Mouse (Mus musculus): ENCODE data around the gene Rnf11. TPM values are rescaled to one million over a fixed set of nuclear protein-coding genes. Genes with fewer than 3 reads are reported as not detected.

Rnf11 gene
- total RNA-seq (2014; fragmentation: Nextera tagmentation): 41.8 and 44.4 TPM in 2 replicates
- total RNA-seq (2017): 36.0 and 44.9 TPM in 2 replicates
- polyA plus RNA-seq (2012): 14.0 and 14.9 TPM in 2 replicates

DNA sequence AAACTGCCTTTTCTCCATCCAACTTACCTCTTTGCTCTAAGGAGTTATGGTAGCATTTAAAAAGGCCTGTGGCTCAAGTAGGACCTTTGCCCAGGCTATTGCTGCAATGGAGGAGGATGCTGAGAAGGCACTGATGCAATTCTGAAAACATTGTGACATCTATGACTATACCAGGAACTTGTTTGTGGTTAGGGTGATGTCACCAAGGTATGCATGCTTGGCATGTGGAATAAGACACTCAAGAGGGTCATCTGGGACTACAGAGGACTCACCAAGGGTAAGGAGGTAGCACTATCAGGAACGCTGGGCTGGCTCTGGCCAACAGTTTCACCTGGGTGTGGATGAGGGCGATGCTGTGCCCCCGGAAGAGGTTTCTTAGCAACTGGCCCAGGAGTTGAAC, at the start of gene Rnf11:
Gene Rnf11, minus strand, starts transcription at position 108 of the 400 bp plus-strand sequence.
- DNase-seq (ENCODE audit: low spot score) (no peak), ATAC-seq (ENCODE audit: extremely low read depth, insufficient number of reproducible peaks, low FRiP score, poor library complexity, severe bottlenecking) (no peak)
- peaks cover 3% of the 10 kb centered on the region for H3K4me1 ChIP-seq (ENCODE audit: insufficient read depth, low read depth, low read length)
- H3K36me3 ChIP-seq (replicated peaks): no peaks in the 10 kb centered on the region
- no peak within 1 kb of the TSS for H3K4me3 ChIP-seq (ENCODE audit: low read depth, low read length)
- TF ChIP-seq GATA2 (IDR thresholded peaks at IDR 0.05; ENCODE audit: borderline replicate concordance, low read depth, low read length): no peak
- no peak for TF ChIP-seq GATA1 (IDR thresholded peaks at IDR 0.05; ENCODE audit: borderline replicate concordance, low read length)
- TF ChIP-seq CTCF (IDR thresholded peaks at IDR 0.05; ENCODE audit: low read depth, low read length): no peak
- TF ChIP-seq TAL1 (conservative IDR thresholded peaks at IDR 0.05; ENCODE audit: low read depth, low read length): no peak
- no peak for TF ChIP-seq POLR2AphosphoS5 (IDR thresholded peaks at IDR 0.05; ENCODE audit: insufficient replicate concordance, low read depth, low read length)
- peaks cover 36% of the 10 kb centered on the region for H3K27me3 ChIP-seq (ENCODE audit: insufficient read depth, low read length)
- H3K9me3 ChIP-seq (replicated peaks): no peaks in the 10 kb centered on the region

DNA sequence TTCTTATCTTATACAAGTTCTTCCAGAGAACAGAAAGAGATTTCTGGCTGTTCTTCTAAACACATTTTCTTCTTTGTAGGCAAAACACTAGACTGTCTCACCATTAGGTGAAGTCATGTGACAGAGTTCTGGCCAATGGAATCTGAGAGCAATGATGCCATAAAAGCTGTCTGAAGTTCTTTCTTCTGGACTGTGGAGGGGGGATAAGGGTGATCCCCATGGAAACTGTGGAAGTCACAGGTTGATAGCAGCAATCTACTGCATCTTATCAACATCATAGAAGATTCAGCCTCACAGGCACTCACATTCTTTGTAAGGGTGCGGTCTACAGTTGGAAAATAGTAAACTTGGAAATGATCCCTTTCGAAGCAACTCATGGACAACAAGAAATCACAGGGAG, 46.6 kb upstream of the Rnf11 start, which contains the start of gene 4930522H14Rik:
Gene 4930522H14Rik, minus strand, starts transcription at position 187 of the 400 bp plus-strand sequence.
- Histone ChIP-seq H3K27me3 (ENCODE audit: insufficient read depth, low read length) (peaks cover 7% of the 10 kb centered on the region; the same call in 1 of the 2 replicates), H3K9me3 (replicated peaks) (no peaks in the 10 kb centered on the region), H3K36me3 (replicated peaks) (no peaks in the 10 kb centered on the region), H3K4me3 (ENCODE audit: low read depth, low read length) (no peak within 1 kb of the TSS), H3K4me1 (ENCODE audit: insufficient read depth, low read depth, low read length) (no peaks in the 10 kb centered on the region)
- TF ChIP-seq GATA1 (IDR thresholded peaks at IDR 0.05; ENCODE audit: borderline replicate concordance, low read length) (no peak), TAL1 (conservative IDR thresholded peaks at IDR 0.05; ENCODE audit: low read depth, low read length) (no peak), GATA2 (IDR thresholded peaks at IDR 0.05; ENCODE audit: borderline replicate concordance, low read depth, low read length) (no peak)
- no peak for ATAC-seq (ENCODE audit: extremely low read depth, insufficient number of reproducible peaks, low FRiP score, poor library complexity, severe bottlenecking)
- DNase-seq (ENCODE audit: low spot score): no peak

DNA sequence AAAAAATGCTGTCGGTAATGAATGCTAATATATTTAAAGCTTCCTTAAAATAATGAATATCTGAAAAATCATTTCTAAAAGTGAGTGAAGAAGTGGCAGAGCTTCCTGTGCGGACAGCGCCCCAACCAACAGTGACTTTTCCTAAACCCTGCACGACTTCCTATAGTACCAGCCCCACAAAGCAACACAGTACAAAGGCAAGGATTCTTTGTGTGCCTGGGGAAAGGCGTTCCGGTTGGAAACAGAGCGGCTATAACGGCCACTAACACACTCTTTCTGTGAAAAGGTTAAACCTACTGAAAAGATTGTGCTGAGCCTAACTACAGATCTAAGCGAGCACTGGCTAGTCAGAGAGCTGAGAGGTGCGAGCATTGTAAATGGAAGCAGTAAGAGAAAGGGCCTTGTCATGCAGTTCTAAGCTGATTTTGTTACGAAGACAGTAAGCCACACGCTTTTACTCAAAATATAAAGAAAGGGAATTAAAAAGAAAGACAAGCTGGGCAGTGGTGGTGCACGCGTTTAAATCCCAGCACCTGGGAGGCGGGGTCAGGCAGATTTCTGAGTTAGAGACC, 45.8 kb upstream of the Rnf11 start:
- Histone ChIP-seq H3K27me3 (ENCODE audit: insufficient read depth, low read length) (peaks cover 5% of the 10 kb centered on the region; the same call in 1 of the 2 replicates), H3K36me3 (replicated peaks) (no peaks in the 10 kb centered on the region), H3K4me3 (ENCODE audit: low read depth, low read length) (no peak overlapping the region), H3K9me3 (replicated peaks) (no peaks in the 10 kb centered on the region), H3K4me1 (ENCODE audit: insufficient read depth, low read depth, low read length) (no peaks in the 10 kb centered on the region)
- DNase-seq (ENCODE audit: low spot score) (no peak), ATAC-seq (ENCODE audit: extremely low read depth, insufficient number of reproducible peaks, low FRiP score, poor library complexity, severe bottlenecking) (no peak)
- TF ChIP-seq POLR2AphosphoS5 (IDR thresholded peaks at IDR 0.05; ENCODE audit: insufficient replicate concordance, low read depth, low read length): no peak
- TF ChIP-seq CTCF (IDR thresholded peaks at IDR 0.05; ENCODE audit: low read depth, low read length): no peak
- TF ChIP-seq TAL1 (conservative IDR thresholded peaks at IDR 0.05; ENCODE audit: low read depth, low read length): no peak
- TF ChIP-seq GATA2 (IDR thresholded peaks at IDR 0.05; ENCODE audit: borderline replicate concordance, low read depth, low read length): no peak
- TF ChIP-seq GATA1 (IDR thresholded peaks at IDR 0.05; ENCODE audit: borderline replicate concordance, low read length): no peak

DNA sequence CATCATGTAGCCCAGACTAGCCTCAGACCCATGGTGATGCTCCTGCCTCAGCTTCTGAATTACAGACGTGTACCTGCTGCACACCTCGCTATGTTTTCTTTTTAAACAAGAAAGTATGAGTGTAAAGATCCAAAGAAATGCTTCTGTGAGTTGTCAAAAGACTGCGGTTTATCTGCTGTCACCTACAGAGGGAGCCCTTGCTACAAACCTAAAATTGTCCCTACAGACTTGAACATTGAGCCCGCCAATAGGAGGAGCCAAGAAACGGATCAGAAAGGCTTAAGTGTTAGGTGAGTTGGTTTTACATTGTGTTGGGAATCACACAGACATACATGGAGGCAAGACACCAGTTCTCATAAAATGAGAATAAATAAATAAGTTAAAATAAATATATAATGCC, 20.4 kb upstream of the Rnf11 start:
- TF ChIP-seq GATA1 (IDR thresholded peaks at IDR 0.05; ENCODE audit: borderline replicate concordance, low read length) (no peak), CTCF (IDR thresholded peaks at IDR 0.05; ENCODE audit: low read depth, low read length) (peak; percentile 37; the same call in 1 of the 2 replicates)
- ATAC-seq (ENCODE audit: extremely low read depth, insufficient number of reproducible peaks, low FRiP score, poor library complexity, severe bottlenecking) (peak; percentile 54; the same call in 1 of the 2 replicates), DNase-seq (ENCODE audit: low spot score) (peak; percentile 41)
- Histone ChIP-seq H3K27me3 (ENCODE audit: insufficient read depth, low read length) (peaks cover 11% of the 10 kb centered on the region), H3K9me3 (replicated peaks) (no peaks in the 10 kb centered on the region), H3K4me1 (ENCODE audit: insufficient read depth, low read depth, low read length) (no peaks in the 10 kb centered on the region), H3K4me3 (ENCODE audit: low read depth, low read length) (no peak overlapping the region), H3K36me3 (replicated peaks) (no peaks in the 10 kb centered on the region)

GRCm38 (mm10) chr4:109498476-109498875, 13.9 kb upstream of the Rnf11 start:
- Histone ChIP-seq H3K36me3 (replicated peaks) (no peaks in the 10 kb centered on the region), H3K4me1 (ENCODE audit: insufficient read depth, low read depth, low read length) (no peaks in the 10 kb centered on the region), H3K4me3 (ENCODE audit: low read depth, low read length) (no peak overlapping the region), H3K9me3 (replicated peaks) (no peaks in the 10 kb centered on the region), H3K27me3 (ENCODE audit: insufficient read depth, low read length) (peaks cover 29% of the 10 kb centered on the region)
- TF ChIP-seq GATA2 (IDR thresholded peaks at IDR 0.05; ENCODE audit: borderline replicate concordance, low read depth, low read length) (no peak), CTCF (IDR thresholded peaks at IDR 0.05; ENCODE audit: low read depth, low read length) (no peak), POLR2AphosphoS5 (IDR thresholded peaks at IDR 0.05; ENCODE audit: insufficient replicate concordance, low read depth, low read length) (no peak), TAL1 (conservative IDR thresholded peaks at IDR 0.05; ENCODE audit: low read depth, low read length) (no peak), GATA1 (IDR thresholded peaks at IDR 0.05; ENCODE audit: borderline replicate concordance, low read length) (no peak)
- ATAC-seq (ENCODE audit: extremely low read depth, insufficient number of reproducible peaks, low FRiP score, poor library complexity, severe bottlenecking): no peak
- DNase-seq (ENCODE audit: low spot score): no peak

DNA sequence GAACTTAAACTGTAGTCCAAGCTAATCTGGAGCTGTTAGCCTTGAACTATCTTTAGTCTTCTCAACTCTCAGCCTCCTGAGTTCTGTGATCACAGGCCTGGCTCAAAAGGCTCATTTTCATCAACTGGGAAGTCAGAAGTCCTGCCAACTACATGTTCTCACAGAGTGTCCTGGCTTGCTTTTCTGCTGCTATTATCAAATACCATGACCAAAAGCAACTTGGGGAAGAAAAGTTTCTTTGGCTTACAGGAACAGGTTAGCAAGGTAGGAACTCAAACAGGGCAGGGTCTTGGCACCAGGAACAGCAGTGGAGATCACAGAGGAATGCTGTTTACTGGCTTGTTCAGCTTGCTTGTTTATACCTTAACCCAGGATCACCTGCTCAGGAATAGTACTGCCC, 9.1 kb upstream of the Rnf11 start:
- Histone ChIP-seq H3K4me1 (ENCODE audit: insufficient read depth, low read depth, low read length) (peaks cover 3% of the 10 kb centered on the region; the same call in 1 of the 2 replicates), H3K9me3 (replicated peaks) (no peaks in the 10 kb centered on the region), H3K4me3 (ENCODE audit: low read depth, low read length) (no peak overlapping the region), H3K27me3 (ENCODE audit: insufficient read depth, low read length) (peaks cover 18% of the 10 kb centered on the region), H3K36me3 (replicated peaks) (no peaks in the 10 kb centered on the region)
- ATAC-seq (ENCODE audit: extremely low read depth, insufficient number of reproducible peaks, low FRiP score, poor library complexity, severe bottlenecking) (no peak), DNase-seq (ENCODE audit: low spot score) (no peak)
- TF ChIP-seq GATA1 (IDR thresholded peaks at IDR 0.05; ENCODE audit: borderline replicate concordance, low read length): no peak
- no peak for TF ChIP-seq GATA2 (IDR thresholded peaks at IDR 0.05; ENCODE audit: borderline replicate concordance, low read depth, low read length)
- TF ChIP-seq TAL1 (conservative IDR thresholded peaks at IDR 0.05; ENCODE audit: low read depth, low read length): no peak
- TF ChIP-seq CTCF (IDR thresholded peaks at IDR 0.05; ENCODE audit: low read depth, low read length): no peak
- TF ChIP-seq POLR2AphosphoS5 (IDR thresholded peaks at IDR 0.05; ENCODE audit: insufficient replicate concordance, low read depth, low read length): no peak
